Mouse (Mus musculus): ENCODE results near the gene Slc39a2.

GRCm38 (mm10) chr14:51929968-51930367 is 37.3 kb downstream of the Slc39a2 start:
- TF ChIP-seq CHD2 (IDR thresholded peaks at IDR 0.05; ENCODE audit: low read depth, low read length) (no peak), ZNF384 (IDR thresholded peaks at IDR 0.05; ENCODE audit: low read depth, low read length) (no peak)

Measured in ES-E14 (cell line).